Mouse (Mus musculus) thymus, postnatal 4 days (tissue): ENCODE data around the gene Fam53b.
A peak's percentile ranks its signal among the peaks of the same experiment; 100 is the strongest.

Source experiments
- DNase-seq: peaks from one replicate; pipeline ENCODE4 v3.0.0; 2021

The Fam53b gene

DNA sequence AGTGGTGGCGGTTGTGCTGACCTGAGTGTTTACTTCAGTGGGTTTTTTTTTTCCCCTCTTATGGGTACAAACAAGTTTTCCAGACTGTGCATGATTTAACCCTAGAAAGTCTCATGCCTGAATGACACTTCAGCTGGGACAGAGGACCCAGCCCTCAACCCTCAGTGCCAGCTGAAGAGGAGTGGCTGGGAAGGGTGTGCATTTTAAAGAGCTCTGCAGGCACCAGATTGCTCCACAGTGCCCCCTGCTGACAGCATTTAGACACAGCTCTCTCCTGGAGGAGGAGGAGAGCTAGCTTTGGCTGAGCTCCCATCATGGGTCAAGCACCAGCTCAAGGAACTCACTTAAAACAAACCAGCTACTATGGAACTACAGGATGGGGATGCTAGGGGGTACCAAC is 2.8 kb downstream of the Fam53b start:
- peak; percentile 97 for DNase-seq

DNA sequence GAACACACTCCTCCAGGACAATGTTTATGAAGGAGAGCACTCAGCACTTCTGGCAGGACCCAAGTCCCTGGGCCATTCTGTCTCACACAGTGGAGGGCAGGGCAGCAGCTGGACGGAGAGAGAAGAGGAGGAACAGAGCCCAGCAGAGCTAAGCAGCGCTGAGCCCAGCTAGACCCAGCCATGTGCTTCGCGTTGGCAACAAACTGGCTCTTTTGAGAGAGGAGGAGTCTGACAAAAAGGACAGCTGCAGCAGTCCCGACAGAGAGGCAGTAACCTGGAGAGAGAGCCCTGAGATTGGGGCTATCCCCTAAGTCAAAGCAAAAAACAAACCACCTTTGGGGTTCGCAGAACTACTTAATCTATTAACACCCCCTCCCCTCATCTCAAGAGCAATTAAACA is 3.3 kb downstream of the Fam53b start:
- DNase-seq, result peak; percentile 47

- peak; percentile 10 for DNase-seq
Measured at GRCm38 (mm10) chr7:132809721-132810120, 4.0 kb downstream of the Fam53b start.

DNA sequence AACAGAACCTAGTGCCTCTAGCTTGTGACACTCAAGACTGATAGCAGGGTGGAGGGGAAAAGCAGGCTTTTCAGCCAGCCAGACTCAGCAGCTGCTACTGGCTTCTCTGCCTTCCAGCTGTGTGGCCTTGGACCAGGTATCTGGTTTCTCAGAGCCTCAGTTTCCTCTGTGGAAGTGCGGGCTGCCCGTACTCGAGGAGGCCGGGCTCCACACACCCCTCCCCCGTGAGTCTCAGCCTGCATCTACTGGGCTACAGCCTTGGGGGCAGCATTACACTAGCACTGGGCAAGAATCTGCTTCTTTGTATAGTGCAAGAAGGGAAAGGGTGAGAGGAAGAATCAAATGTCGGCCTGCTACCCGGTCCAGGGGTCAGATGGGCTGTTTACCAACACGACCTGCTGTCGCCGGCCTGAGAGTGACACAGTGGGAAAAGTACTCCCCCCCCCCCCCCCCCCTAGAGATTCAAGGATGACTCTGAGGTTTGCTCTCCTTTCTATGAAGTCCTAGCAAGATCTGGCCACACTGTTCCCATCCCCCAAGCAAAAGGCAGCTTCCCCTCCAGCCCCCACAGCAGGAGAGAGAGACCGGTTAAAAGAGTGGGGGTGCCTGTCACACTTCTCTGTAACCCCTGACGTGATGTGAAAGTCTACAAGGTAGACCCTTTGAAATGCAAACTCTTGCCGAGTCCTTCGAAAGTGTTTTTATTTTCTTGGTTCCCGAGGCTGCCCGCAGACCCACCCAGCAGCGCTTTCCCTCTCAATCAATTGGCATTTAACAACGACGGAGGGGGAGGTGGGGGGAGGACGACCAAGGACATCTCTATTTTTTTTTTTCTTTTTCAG is 4.6 kb downstream of the Fam53b start:
- peak; percentile 57 for DNase-seq

- peak; percentile 17 for DNase-seq
Measured at GRCm38 (mm10) chr7:132808051-132808796, 5.5 kb downstream of the Fam53b start.

DNA sequence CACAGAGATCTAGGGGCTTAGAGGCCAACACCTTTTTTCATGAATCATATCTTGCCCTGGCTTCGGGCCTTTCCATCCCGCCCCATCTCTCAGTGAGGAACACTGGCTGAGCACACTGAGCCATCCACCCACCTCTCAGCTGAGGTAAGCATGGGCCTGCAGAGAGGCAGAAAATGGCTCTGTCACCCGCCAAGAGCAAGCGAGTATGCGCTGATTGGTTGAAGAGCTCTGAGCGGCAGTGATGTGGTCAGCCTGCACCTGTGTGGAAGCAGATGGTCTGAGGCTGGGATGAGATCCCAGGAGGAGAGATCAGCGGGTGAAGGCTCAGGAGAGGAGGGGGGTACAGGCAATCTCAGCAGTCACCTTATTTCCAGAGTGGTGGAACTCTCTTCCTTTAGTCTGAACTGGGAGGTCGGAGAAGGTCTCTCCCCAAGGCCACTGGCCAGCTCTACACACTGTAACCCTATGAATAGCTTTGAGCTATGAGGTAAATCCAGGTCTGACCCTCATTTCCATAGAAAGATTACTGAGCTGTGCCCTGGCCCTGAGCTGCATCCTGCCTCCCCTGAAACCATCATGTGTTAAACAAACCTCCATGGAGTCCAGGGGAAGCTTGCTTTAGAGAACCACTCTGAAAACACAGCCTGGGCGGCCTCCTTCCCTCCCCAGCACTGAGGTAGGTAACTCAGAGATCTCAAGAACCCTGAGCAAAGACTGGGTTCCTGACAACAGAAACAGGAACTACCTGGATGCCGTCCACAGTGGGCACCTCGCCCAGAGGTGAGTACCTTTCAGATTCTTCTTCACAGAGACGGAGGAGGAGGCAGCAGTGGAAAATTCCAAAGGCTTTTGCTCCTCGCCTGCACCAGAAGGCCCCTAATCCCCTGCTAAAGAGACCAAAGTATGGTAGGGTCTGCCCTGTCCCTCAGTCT is 6.5 kb downstream of the Fam53b start:
- peak; percentile 19 for DNase-seq

- DNase-seq, result no peak
Measured at GRCm38 (mm10) chr7:132806286-132806685, 7.4 kb downstream of the Fam53b start.

- peak; percentile 15 for DNase-seq
Measured at GRCm38 (mm10) chr7:132804951-132805350, 8.7 kb downstream of the Fam53b start.

DNA sequence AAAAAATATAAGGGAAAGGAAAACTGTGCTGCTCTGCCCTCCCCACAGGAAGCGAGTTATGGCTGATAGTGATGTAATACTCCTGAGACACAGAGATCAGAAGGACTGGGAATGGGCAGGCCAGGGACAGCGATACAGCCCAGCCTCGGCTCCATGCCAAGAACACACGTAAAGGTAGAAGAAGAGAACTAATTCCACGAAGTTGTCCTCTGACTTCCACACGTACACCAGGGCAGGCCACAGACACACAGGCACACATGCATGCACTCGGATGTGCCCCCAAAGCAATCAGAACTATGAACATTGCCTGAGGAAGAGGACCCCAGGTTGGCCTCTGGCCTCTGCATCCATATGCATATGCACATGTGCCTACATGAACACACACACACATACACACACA is 9.2 kb downstream of the Fam53b start:
- no peak for DNase-seq

DNA sequence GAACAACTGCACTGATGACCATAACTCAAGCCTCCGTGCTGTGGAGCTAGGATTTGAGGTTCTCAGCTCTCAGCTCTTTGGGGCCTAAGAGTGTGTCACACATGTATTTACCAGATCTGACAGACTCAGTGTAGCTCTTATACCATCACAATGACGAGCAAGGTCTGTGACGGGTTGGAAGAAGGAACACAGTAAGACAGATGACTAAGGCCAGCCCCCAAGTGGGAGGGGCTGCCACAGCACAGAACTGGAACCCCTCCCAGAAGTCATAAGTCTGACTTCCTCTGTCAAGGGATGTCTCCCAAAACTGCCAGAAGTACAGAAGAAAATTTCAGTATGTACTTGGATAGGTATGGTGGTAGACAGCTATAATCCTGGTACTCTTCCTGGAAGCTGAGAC is 9.7 kb downstream of the Fam53b start:
- DNase-seq, result peak; percentile 63

- no peak for DNase-seq
Measured at GRCm38 (mm10) chr7:132803336-132803735, 10.3 kb downstream of the Fam53b start.

DNA sequence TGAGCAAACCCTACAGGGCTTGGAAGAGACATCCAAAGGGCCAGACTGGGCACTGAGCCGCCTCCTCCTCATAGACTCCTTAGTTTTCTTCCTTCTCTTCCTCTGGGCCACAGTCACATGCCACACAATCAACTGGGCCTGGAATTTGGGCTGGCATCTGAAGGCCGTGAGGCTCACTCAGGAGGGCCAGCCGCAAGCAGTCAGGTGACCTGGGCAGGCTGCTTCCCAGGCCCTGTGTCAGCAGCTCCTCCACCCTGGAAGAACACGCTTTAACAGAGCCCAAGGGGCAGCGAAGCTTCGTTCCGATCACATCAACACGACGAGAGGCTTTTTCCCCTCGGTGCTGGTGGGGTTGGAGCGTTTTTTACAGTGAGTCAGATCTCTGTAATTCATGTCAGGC is 11.0 kb downstream of the Fam53b start:
- no peak for DNase-seq

DNA sequence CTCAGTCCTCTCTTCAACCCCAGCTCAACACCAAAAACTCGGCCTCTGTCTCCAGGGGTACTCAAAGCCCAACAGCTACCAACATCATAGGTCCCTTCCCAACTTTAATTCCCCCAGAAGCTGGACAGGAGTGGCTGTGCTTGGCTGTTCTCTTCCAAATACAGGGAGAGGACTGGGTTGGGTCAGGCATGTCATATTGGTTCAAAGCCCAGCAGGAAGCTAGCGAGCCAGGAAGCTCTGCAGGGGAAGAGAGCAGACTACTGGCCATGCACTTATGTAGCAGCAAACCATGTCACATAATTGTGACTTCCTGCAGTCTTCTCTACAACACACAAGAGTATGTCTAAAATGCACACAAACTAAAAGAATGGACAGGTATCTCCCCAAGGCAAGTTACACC is 11.6 kb downstream of the Fam53b start:
- no peak for DNase-seq

DNA sequence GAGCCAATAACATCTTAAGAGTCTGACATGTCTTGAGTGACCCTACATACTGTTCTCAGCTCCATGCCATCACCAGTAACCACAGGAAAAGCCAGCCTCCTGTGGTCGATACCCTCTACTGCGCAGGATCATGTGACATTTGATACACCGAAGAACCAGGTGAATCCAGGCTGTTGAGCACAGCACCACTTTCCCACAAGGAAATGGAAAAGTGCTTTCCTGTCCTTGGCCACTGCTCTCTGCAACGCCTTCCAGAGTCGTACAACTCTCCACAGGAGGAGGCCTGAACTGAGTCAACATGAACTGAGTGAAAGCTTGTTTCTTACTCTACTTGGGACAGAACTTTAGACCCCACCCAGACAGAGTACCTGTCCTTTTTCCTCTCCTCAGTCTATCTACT is 12.2 kb downstream of the Fam53b start:
- no peak for DNase-seq

DNA sequence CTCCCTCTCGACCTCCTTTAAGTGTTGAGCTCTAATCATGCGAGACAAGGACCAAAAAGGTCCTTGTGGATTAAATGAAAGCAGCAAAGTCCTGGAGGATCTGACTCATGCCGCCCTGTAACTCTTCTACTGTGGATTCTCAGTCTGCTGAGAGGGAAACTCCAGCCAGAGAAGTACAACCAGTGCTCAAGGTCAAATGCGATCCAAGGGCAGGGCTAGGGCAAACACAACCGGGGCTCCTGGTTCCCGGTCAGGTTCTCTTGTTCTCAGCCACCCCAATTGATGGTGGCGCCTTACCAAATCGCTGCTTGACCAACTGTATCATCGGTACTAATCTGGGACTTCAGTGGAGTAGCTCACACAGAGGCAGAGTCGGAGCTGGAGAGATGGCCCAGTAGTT is 12.8 kb downstream of the Fam53b start:
- no peak for DNase-seq

GRCm38 (mm10) chr7:132799119-132800016 is 14.3 kb downstream of the Fam53b start:
- no peak for DNase-seq

DNA sequence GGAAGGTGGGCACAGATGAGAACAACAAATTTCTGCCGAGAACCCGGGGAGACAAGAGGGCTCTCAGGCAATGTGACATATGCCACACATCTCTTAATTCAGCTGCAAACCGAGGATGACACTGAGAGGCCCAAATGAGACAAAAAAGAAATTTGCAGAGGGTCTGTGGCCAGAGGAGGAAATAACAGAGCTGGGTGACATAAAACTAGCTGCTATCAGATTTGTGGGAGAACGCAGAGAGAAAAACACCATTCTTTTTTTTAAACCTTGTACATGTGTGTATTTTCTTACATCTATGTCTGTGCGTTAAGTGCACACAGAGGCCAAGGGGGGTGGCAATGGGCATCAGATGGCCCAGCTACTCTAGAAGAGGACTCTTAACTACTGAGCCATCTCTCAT is 18.5 kb downstream of the Fam53b start:
- DNase-seq, result no peak

DNA sequence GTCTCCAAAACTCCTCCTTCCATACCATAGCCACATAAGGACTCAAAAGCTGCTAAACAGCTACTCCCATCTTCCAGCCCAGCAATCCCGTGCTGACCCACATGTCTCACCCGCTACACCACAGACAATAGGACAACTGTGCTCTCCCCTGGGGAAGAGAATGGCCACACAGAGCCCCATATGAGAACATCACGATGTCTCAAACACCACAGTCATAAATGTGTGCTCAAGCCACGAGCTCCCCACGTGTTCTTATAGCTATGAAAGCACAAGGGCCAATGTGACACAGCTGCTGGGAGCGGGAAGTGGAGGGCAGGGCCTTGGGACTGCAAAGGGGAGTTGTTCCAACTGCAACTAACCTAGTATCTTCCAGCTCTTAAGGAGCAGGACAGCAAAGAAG is 20.2 kb downstream of the Fam53b start:
- peak; percentile 32 for DNase-seq

GRCm38 (mm10) chr7:132790447-132791219 is 23.1 kb downstream of the Fam53b start:
- no peak for DNase-seq

GRCm38 (mm10) chr7:132788826-132789225 is 24.9 kb downstream of the Fam53b start:
- no peak for DNase-seq

GRCm38 (mm10) chr7:132787496-132788190 is 26.0 kb downstream of the Fam53b start:
- DNase-seq, result no peak
